Mouse (Mus musculus): ENCODE results near the gene Pim3. TPM values are rescaled to one million over a fixed set of nuclear protein-coding genes. Genes with fewer than 3 reads are reported as not detected.

Gene Pim3
- total RNA-seq, 2 experiments from 2014 or later = 13.0 to 13.8 TPM

DNA sequence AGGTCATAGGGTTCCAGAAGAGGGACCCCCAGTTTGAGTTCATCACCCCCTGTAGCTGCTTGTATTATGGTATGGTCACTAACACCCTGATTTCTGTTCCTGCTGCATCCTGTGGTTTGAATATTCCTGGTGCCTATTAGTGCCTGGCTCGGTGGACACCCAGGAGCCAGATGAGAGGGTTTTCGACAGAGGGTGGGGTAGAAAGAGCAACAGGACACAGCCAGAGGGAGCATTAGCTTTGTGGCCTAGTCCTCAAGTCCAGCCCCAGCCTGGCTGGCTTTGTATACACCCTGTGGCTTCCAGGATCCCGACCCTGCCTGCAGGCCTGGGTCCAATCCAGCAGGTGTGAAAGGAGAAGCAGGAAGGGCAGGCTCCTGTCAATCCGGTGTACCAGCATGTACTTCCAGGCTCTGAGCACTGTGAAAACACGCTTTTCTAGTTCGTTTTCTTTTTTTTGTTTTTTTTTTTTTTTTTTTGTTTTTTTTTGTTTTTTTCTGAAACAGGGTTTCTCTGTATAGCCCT lies 6.0 kb upstream of the Pim3 start:
- ATAC-seq (replicated peaks; ENCODE audit: poor library complexity, severe bottlenecking) = no peak

DNA sequence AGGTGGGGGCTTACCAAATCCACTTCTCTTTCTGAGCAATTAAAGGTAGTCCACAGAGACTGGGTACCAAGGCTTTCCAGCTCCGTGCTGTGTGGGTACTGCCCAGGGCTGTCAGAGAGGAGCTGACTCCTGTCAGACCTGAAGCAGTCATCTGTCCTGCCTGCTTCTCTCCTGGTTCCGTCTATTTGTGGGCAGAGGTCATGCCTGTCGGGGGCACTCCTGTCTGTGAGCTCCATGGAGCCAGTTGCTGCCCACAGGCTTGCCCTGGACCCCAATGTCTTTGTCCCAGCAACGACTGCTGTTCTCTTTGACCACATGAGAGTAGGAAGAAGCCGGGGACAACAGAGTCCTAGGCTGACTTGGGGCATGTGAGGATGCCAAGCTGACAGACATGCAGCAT lies 5.4 kb upstream of the Pim3 start:
- ATAC-seq (replicated peaks; ENCODE audit: poor library complexity, severe bottlenecking) = no peak

DNA sequence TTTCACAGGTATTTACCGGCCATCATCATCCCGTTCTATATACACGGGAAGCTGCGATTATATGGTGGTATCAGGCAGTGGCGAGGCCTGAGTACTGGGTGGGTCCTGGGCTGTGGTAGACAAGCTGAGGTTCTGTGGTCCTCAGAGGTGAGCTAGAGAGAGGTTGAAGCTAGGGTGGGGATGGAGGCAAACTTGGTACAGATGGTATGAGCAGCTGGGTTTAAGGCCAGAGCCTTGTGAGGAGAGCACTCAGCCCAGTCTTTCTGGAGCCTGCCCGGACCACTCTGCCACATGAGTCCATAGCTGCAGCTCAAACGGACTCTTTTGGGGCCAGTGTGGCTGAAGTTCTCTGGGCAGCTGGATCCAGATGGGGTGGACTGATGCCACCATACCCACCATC lies 4.6 kb upstream of the Pim3 start:
- no peak for ATAC-seq (replicated peaks; ENCODE audit: poor library complexity, severe bottlenecking)

DNA sequence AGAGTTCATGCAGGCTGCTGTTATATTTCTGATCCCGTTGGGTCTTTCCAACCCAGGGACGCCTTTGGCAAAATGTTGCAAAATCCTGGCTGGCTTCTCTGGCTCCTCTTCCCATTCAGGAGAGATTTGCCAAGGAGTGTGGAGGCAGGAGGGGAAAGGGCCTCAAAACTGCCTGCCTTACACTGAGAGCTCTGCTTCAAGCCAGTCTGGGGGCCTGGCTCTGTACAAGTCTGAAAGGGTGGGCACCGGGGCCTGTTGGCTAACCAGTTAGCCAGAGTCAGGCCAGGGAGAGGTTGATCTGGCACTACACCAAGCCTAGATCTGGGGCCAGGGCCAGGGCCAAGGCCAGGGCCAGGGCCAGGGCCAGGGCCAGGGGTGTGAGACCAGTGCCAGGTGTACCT lies 3.8 kb upstream of the Pim3 start:
- ATAC-seq (replicated peaks; ENCODE audit: poor library complexity, severe bottlenecking) = no peak

DNA sequence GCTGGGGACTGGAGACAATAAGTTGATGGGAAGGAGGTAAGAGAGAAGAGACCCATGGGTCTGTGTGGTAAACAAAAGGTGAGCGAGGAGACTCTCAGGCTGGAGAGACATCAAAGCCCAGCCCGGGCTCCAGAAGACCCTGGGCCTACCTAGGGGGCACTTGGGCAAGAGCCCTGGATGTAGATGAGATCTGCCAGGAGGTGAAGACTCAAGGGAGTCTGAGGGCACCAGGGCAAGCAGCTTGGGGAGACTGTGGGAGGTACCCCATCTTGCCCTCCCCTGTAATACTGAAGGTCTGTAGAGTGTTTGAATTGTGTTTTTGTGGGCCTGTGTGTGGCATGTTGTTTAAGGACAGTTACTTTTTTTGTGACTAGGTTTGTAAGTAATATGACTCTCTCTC lies 3.3 kb upstream of the Pim3 start:
- no peak for ATAC-seq (replicated peaks; ENCODE audit: poor library complexity, severe bottlenecking)

DNA sequence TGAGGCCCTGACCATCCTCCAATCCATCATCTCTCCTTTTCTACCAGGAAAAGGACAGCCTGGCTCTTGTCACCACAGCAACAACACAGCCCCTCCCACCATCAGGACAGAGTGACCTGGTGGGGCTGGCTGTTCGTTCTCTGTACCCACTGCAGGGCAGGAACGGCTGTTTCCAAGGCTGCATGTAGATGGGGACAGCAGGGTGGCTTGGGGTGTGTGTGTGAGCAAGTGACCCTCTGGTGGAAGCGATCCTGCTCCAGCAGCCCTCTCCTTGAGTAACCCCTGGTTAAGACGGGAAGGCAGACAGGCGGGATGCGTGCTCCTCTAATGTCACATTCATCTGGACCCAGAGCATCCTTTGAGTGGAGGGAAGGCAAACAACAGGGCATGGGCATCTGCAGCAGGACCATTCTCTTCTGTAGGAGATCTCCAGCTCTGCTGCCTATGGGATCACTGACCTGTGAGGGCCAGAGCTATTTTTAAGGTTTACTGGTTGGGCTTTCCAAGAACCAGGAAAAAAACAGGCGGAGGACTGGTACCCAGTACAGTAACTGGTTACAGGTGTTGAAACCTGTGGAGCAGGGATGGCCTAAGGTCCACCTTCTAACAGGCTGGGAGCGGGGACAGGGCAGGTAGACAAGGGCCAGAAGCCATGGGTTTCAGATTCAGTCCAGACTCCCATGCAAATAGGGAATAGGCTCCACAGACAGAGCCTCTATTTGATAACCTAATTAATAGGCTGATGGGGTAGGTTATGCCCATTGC lies 2.6 kb upstream of the Pim3 start:
- no peak for ATAC-seq (replicated peaks; ENCODE audit: poor library complexity, severe bottlenecking)

DNA sequence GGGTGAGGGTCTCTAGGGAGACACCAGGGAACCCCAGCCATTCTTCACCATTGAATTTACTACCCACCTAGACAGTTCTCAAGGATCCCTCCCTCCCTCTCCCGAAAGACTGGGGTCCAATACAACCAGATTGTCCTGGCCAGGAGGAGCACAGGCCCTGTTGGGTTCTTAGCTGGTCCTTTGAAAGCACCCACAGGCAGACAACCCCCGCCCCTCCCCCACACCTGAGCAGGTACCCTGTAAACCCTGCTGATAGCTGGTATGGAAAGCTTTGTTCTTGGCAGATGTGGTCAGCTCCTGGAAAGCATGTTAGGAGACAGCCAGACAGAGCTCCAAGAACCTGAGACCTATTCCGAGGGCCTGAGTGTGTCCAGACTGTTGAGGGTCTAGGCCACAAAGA lies 1.2 kb upstream of the Pim3 start:
- ATAC-seq (replicated peaks; ENCODE audit: poor library complexity, severe bottlenecking) = no peak

DNA sequence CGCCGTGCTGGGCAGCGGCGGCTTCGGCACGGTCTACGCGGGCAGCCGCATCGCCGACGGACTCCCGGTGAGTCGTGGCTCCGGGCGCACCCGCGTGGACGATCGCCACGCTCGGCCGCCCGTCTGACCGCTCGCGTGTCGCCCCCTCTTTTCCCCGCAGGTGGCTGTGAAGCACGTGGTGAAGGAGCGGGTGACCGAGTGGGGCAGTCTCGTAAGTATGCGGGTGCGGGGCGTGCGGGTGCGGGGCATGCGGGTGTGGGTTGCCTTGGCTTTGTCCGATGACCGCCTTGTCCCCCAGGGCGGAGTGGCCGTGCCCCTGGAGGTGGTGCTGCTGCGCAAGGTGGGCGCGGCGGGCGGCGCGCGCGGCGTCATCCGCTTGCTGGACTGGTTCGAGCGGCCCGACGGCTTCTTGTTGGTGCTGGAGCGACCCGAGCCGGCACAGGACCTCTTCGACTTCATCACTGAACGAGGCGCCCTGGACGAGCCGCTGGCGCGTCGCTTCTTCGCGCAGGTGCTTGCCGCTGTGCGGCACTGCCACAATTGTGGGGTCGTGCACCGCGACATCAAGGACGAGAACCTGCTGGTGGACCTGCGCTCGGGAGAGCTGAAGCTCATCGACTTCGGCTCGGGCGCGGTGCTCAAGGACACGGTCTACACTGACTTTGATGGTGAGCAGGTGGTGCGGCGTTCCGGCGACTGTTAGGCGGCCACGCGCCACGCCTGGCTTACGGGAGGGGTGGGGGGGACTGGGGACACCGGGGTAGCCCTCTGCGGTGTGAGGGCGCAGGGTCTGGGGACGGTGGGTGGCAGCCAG lies 1.1 kb downstream of the Pim3 start:
- no peak for ATAC-seq (replicated peaks; ENCODE audit: poor library complexity, severe bottlenecking)

DNA sequence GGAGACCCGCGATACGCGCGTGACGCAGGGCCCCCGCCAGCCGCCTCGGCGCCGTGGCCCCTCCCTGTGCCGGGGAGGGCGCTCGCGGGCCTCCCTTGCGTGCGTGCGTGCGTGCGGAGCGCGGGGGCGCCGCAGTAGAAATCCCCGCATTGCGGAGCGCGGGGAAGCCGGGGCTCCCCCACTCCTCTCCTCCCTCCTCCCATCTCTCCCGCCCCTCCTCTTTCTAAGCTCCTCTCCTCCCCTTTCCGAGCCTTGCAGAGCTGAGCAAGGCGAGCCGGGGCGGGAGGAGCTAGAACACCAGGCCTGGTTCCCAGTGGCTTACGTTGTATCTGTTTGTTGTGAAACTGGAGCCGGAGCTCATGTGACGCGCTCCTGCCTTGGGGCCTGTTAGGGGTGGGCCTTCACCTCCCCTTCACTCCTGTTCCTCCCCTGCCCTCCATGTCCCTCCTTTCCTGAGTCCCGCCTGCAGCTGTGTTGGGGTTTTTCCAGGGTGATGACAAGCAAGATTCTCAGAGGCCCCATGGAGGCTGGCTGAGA lies 1.8 kb downstream of the Pim3 start:
- peak; percentile 61 for ATAC-seq (replicated peaks; ENCODE audit: poor library complexity, severe bottlenecking)

DNA sequence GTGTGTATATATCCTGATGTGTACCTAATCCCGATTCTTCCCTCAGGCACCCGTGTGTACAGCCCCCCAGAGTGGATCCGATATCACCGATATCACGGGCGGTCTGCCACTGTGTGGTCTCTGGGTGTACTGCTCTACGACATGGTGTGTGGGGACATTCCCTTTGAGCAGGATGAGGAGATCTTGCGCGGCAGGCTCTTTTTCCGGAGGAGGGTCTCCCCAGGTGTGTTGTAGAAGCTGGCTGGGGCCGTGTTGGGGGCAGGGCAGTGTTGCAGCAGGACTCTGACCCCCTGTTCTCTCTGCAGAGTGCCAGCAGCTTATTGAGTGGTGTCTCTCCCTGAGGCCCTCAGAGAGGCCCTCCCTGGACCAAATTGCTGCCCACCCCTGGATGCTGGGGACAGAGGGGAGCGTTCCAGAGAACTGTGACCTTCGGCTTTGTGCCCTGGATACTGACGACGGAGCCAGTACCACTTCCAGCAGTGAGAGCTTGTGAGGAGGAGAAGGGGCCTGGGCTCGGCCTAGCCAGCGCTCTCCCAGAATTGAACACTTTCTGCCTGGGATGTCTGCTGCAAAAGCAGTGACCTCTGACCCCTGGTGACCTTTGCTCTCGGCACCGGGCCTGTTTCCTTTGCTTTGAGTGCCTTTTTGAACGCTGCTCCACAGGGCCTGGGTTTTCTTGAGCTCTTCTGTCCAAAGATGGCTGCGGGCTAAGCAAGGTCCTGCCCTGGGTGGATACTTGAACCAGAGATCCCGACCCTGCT lies 2.5 kb downstream of the Pim3 start:
- ATAC-seq (replicated peaks; ENCODE audit: poor library complexity, severe bottlenecking) = no peak

DNA sequence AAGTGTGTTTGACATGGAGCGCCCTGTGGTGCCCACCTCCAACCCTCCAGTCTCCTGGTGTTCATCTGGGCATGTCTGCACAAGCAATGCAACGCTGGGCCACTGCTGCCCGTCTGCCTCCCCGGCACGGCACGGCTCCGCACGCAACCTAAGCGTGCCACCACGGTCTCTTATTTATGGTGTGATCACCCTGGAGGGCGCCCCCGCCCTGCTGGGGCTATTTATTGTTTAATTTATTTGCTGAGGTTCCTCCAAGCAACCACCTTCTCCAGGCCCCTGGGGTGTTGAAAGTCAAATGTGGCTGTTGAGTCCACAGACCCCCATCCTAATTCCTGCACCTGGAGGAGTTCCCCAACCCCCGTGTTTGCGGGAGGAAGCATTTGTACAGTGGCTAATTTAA lies 3.1 kb downstream of the Pim3 start:
- ATAC-seq (replicated peaks; ENCODE audit: poor library complexity, severe bottlenecking) = no peak

DNA sequence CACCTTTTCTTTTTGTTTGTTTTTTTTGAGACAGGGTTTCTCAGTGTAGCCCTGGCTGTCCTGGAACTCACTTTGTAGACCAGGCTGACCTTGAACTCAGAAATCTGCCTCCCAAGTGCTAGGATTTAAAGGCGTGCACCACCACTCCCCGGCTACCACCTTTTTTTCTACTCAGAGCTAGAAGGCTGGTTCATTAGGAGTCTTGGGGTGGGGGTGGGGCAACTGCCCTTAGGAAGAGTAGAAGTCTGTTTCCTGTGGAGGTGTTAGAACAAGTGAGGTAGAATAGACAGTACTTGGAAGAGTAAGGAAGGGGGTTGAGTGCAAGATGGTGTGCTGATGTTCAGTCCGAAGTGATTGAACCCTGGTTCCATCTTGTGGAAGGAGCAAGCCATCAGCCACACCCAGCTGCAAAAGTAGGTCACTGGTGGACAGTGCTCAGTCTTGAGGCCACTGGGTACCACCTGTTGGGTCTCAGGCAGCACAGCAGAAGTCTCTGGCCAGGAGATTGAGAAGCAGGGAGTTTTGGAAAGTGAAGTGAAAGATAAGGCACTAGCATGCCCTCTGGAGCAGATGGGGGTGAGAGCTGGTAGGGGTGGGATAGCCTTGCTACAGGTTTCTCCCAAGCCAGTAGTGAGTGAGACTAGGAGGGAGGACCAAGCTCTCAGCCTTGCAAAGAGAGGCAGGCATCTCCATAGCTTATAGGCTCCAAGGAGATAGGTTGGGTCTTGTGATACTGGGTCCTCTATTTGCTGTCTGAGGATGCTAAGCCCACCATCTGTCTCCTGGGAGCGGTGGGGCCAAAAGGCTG lies 4.1 kb downstream of the Pim3 start:
- no peak for ATAC-seq (replicated peaks; ENCODE audit: poor library complexity, severe bottlenecking)

DNA sequence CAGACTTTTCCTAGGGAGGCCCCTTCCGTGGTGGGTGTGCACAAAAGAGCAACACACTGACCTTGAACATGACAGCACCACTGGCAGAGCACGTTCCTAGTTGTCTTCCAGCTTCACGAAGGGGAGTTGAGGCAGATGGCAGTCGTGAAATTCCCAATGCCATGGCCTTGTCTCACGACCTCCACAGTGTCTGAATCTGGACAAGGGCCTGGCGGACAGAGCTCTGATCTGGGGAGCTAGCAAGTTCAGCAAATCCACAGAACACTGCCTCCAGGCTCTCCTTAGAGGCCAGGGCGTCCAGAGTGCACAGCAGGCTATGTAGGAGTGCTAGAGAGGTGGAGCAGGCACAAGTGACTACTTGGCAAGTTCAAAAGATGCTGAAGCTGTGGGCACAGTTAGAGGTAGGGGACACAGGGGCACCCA lies 5.0 kb downstream of the Pim3 start:
- ATAC-seq (replicated peaks; ENCODE audit: poor library complexity, severe bottlenecking) = no peak

DNA sequence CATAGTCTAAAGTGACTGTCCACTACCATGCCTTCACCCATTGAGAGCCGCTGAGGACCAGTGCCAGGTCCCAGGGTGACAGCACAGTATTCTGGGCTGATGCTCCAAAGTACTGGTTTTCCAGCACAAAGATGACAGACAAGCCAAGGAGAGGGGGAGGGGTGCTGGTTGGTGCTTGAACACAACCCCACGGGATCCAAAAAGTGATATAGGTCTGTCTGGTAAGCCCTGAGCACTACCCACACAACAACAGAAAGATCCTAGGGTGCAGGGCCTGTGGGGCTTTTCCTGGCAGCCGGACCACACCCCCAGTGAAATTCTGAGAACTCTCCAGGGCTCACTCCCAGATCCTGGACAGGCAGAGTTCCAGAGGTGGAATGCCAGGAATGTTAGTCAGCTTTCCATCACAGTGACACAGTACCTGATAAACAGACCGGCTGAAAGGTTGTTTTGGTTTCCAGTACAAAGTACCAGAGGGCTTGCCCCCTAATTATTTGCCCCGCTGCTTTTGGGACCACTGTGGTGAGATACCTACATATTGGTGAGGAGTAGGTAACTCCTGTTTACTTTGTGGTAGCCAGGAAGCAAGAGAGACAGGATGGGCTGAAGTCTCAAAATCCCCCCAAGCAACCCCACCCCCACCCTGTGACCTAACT lies 5.5 kb downstream of the Pim3 start:
- no peak for ATAC-seq (replicated peaks; ENCODE audit: poor library complexity, severe bottlenecking)

DNA sequence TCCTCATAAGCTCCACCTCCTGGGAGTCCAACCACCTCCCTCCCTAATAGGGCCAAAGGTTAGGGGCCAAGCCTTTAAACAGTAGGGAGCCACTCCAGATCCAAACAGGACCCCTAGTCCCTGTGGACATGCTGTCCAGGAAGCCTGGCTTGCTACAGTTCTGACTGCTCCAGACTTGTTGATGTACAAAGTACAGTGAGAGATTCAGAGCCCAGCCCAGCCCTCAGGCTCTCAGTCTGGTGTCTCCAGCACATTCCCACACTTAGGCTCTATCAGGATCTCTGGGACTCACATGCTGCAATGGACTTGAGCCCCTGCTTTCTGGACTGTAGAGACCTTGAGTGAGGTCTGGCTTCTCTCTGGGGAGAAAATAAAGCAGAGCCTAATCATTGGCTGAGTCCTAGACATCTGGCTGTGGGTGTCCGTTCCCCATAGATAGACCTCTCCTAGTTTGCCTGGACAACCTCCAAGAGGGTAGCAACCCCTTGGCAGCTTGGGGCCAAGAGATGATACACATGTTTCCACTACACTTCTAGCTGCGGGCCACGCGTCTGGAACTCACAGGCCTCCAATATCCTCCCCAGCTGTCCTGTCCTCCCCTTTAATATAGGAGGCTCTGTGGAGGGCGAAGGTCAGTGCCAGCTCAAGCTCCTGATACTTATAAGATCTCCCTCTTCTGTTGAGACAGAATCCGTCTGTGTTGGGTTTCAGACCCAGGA lies 6.2 kb downstream of the Pim3 start:
- no peak for ATAC-seq (replicated peaks; ENCODE audit: poor library complexity, severe bottlenecking)

DNA sequence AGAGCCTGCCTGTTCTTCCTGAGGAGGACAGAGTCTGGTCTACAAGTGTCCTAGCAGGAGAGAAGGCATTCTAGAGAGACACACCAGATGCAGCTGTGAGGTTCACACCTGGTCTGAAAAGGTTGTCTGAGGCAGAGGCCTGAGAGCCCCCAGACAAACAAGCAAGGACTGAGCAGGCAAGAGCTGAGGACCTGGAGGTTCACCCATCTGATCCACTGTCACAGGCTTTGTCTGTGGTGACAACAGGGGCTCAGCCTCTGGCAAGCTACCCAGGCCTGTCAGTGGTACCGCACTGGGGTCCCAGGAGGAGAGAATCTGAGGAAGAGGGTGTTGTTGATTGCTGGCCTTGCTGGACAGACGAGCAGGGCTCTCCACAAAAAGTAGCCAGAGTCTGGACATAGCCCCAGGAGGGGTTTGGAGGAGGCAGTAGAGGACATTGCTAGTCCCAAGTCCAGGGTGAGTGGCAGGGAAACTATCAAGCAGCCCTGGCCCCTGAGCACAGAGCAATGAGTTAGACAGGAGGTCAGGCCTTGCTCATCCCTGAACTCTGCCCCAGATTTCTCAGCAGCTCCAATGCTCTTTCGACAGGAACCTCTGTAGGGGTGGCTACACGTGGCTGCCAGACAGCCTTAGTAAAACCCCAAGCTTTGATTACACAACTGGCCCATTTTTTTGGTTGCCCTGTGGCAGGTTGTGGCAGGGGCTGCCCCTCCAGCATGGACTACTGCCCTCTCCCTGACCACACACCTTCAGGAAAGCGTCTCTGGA lies 8.6 kb downstream of the Pim3 start:
- peak; percentile 50 for ATAC-seq (replicated peaks; ENCODE audit: poor library complexity, severe bottlenecking)

DNA sequence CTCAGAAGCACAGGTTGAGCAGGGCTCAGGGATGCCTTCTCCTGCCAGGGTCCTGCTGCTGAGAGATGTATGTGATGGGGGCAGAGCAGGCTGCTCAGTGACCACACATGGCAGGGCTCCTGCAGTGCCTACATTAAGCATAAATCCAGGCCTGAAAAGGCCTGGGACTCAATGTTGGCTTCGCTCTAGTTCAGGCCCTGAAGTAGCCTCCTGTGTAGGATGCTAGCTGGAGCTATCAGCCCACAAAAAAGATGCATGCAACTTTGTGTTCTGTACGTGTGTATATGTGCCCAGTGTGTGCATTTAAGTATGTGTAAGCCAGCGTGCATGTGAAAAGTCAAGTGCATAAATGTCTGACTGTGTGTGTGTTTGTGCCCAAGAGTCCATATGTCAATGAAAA lies 12.1 kb downstream of the Pim3 start:
- ATAC-seq (replicated peaks; ENCODE audit: poor library complexity, severe bottlenecking) = no peak

DNA sequence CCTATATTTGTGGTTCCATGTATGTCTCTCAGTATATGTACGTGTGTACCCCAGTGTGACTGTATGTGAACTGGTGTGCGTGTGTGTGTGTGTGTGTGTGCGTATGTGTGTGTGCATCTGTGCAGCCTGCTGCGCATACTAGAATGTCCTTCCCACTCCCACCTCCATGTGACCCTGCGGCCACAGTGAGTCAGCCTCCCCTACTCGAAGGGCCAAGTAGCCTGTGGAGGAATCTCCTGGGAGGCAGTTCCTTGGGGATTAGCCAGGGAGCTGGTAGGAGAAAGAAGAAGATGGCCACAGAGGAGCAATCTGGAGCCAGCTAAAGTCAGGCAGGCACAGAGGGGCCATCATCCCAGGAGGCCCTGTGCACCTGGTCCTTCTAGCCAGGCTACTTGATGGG lies 12.5 kb downstream of the Pim3 start:
- no peak for ATAC-seq (replicated peaks; ENCODE audit: poor library complexity, severe bottlenecking)

Data from granulocyte monocyte progenitor cell, adult 5-6 weeks (primary cell).